Mouse (Mus musculus) MEL (cell line): ENCODE results near the gene Cxcl2. TPM values are rescaled to one million over a fixed set of nuclear protein-coding genes. Genes with fewer than 3 reads are reported as not detected.

Experiments used
- DNase-seq: peaks from one replicate; pipeline ENCODE4 v3.0.0; 2011; ENCODE audit warnings: low read depth, low spot score
- H3K27ac ChIP-seq: 2 replicates; pipeline ENCODE4 v1.5.1; 2012; ENCODE audit warnings: low read depth, mild to moderate bottlenecking, control low read depth, low read length, moderate library complexity; ENCODE audit not compliant: control insufficient read depth
- H3K27me3 ChIP-seq, 2 experiments: fragments of 150-350 bp in 1 of 2; sonication (generic) in 1 of 2; 2 replicates each; pipeline ENCODE4 v1.6.1; 2012; ENCODE audit warnings: low read length in 2 of 2, mild to moderate bottlenecking in 2 of 2, improper control_type of control experiment in 1 of 2, moderate library complexity in 1 of 2; ENCODE audit not compliant: insufficient read depth in 2 of 2, control insufficient read depth in 1 of 2
- H3K36me3 ChIP-seq, 2 experiments: 2 replicates each; pipeline ENCODE4 v1.6.1; 2012 to 2014; ENCODE audit warnings: low read length in 2 of 2, improper control_type of control experiment in 1 of 2, inconsistent platforms in 1 of 2, mild to moderate bottlenecking in 1 of 2; ENCODE audit not compliant: insufficient read depth in 2 of 2, control insufficient read depth in 1 of 2
- H3K4me1 ChIP-seq, 2 experiments: fragments of 150-350 bp in 1 of 2; sonication (generic) in 1 of 2; 2 replicates each; pipeline ENCODE4 v1.6.1; 2012; ENCODE audit warnings: low read length in 2 of 2, improper control_type of control experiment in 1 of 2, mild to moderate bottlenecking in 1 of 2; ENCODE audit not compliant: insufficient read depth in 2 of 2, control insufficient read depth in 1 of 2
- H3K4me3 ChIP-seq, 2 experiments: fragments of 150-350 bp in 1 of 2; sonication (generic) in 1 of 2; 2 replicates each; pipeline ENCODE4 v1.5.1; 2012; ENCODE audit warnings: low read depth in 2 of 2, low read length in 2 of 2, mild to moderate bottlenecking in 2 of 2, moderate library complexity in 2 of 2, control low read depth in 1 of 2, improper control_type of control experiment in 1 of 2; ENCODE audit not compliant: control insufficient read depth in 1 of 2, insufficient read depth in 1 of 2
- H3K79me2 ChIP-seq: 2 replicates; pipeline ENCODE4 v1.6.1; 2012; ENCODE audit warnings: mild to moderate bottlenecking, low read length, moderate library complexity; ENCODE audit not compliant: control insufficient read depth, poor library complexity, insufficient read depth
- H3K9ac ChIP-seq: 2 replicates; pipeline ENCODE4 v1.6.1; 2012; ENCODE audit warnings: low read depth, mild to moderate bottlenecking, control low read depth, low read length, moderate library complexity; ENCODE audit not compliant: control insufficient read depth, poor library complexity, severe bottlenecking
- H3K9me3 ChIP-seq: fragments of 150-350 bp; sonication (generic); replicated peaks from 2 replicates; pipeline ENCODE4 v1.6.1; 2012; ENCODE audit warnings: mild to moderate bottlenecking, low read length, improper control_type of control experiment, moderate library complexity; ENCODE audit not compliant: insufficient read depth
- CHD1 ChIP-seq: IDR thresholded peaks from 2 replicates; pipeline ENCODE4 v1.6.1; 2012; ENCODE audit warnings: low read depth, mild to moderate bottlenecking, inconsistent platforms, low read length, improper control_type of control experiment
- CHD2 ChIP-seq: IDR thresholded peaks from 2 replicates; pipeline ENCODE4 v1.6.1; 2011; ENCODE audit warnings: low read length, improper control_type of control experiment
- E2F4 ChIP-seq: IDR thresholded peaks from 2 replicates; pipeline ENCODE4 v1.6.1; 2011; ENCODE audit warnings: low read depth, low read length, improper control_type of control experiment, borderline replicate concordance
- GATA1 ChIP-seq: IDR thresholded peaks from 2 replicates; pipeline ENCODE4 v1.6.1; 2011; ENCODE audit warnings: low read depth, low read length, improper control_type of control experiment
- HCFC1 ChIP-seq: IDR thresholded peaks from 2 replicates; pipeline ENCODE4 v1.6.1; 2012; ENCODE audit warnings: low read depth, mild to moderate bottlenecking, inconsistent platforms, low read length, improper control_type of control experiment, moderate library complexity
- JUND ChIP-seq: IDR thresholded peaks from 2 replicates; pipeline ENCODE4 v1.6.1; 2011; ENCODE audit warnings: low read depth, mild to moderate bottlenecking, improper control_type of control experiment, low read length
- KAT2A ChIP-seq: conservative IDR thresholded peaks from 2 replicates; pipeline ENCODE4 v1.6.1; 2012; ENCODE audit warnings: low read depth, low read length, improper control_type of control experiment, inconsistent platforms
- MAFK ChIP-seq: IDR thresholded peaks from 2 replicates; pipeline ENCODE4 v1.6.1; 2011; ENCODE audit warnings: low read depth, mild to moderate bottlenecking, low read length, improper control_type of control experiment, borderline replicate concordance
- MAZ ChIP-seq: IDR thresholded peaks from 2 replicates; pipeline ENCODE4 v1.6.1; 2012; ENCODE audit warnings: low read depth, mild to moderate bottlenecking, inconsistent platforms, low read length, improper control_type of control experiment
- MEF2A ChIP-seq: IDR thresholded peaks from 2 replicates; pipeline ENCODE4 v1.6.1; 2014; ENCODE audit warnings: low read depth, mild to moderate bottlenecking, inconsistent platforms, low read length, improper control_type of control experiment; ENCODE audit not compliant: poor library complexity, insufficient replicate concordance, severe bottlenecking; ENCODE audit errors: extremely low read depth
- MXI1 ChIP-seq: IDR thresholded peaks from 2 replicates; pipeline ENCODE4 v1.6.1; 2011; ENCODE audit warnings: mild to moderate bottlenecking, low read depth, low read length, improper control_type of control experiment
- MYB ChIP-seq: IDR thresholded peaks from 2 replicates; pipeline ENCODE4 v1.6.1; 2011; ENCODE audit warnings: mild to moderate bottlenecking, low read depth, low read length, improper control_type of control experiment
- MYC ChIP-seq: IDR thresholded peaks from 2 replicates; pipeline ENCODE4 v1.6.1; 2011; ENCODE audit warnings: low read depth, mild to moderate bottlenecking, low read length, improper control_type of control experiment, moderate library complexity
- NELFE ChIP-seq: IDR thresholded peaks from 2 replicates; pipeline ENCODE4 v1.6.1; 2011; ENCODE audit warnings: low read depth, low read length, improper control_type of control experiment
- NRF1 ChIP-seq: IDR thresholded peaks from 2 replicates; pipeline ENCODE4 v1.6.1; 2014; ENCODE audit warnings: low read depth, mild to moderate bottlenecking, inconsistent platforms, low read length, improper control_type of control experiment, moderate library complexity; ENCODE audit not compliant: poor library complexity, insufficient read depth, severe bottlenecking
- POLR2AphosphoS5 ChIP-seq: IDR thresholded peaks from 2 replicates; pipeline ENCODE4 v1.6.1; 2012; ENCODE audit warnings: low read depth, borderline replicate concordance, mild to moderate bottlenecking, inconsistent platforms, low read length, moderate library complexity, mixed read lengths
- RCOR1 ChIP-seq: IDR thresholded peaks from 2 replicates; pipeline ENCODE4 v1.6.1; 2012; ENCODE audit warnings: low read depth, mild to moderate bottlenecking, inconsistent platforms, low read length, improper control_type of control experiment
- TBP ChIP-seq: IDR thresholded peaks from 2 replicates; pipeline ENCODE4 v1.8.0; 2011; ENCODE audit warnings: low read depth, low read length, improper control_type of control experiment
- USF1 ChIP-seq: IDR thresholded peaks from 2 replicates; pipeline ENCODE4 v1.6.1; 2014; ENCODE audit warnings: low read depth, mild to moderate bottlenecking, inconsistent platforms, low read length, improper control_type of control experiment, moderate library complexity
- USF2 ChIP-seq, 2 experiments: IDR thresholded peaks; 2 replicates each; pipeline ENCODE4 v1.6.1; 2011 to 2012; ENCODE audit warnings: improper control_type of control experiment in 2 of 2, low read length in 2 of 2, borderline replicate concordance in 1 of 2, inconsistent platforms in 1 of 2, low read depth in 1 of 2, mild to moderate bottlenecking in 1 of 2; ENCODE audit not compliant: insufficient read depth in 1 of 2
- ZC3H11A ChIP-seq: IDR thresholded peaks from 2 replicates; pipeline ENCODE4 v1.6.1; 2012; ENCODE audit warnings: low read depth, mild to moderate bottlenecking, inconsistent platforms, low read length, improper control_type of control experiment
- ZNF384 ChIP-seq: IDR thresholded peaks from 2 replicates; pipeline ENCODE4 v1.6.1; 2012; ENCODE audit warnings: low read depth, mild to moderate bottlenecking, inconsistent platforms, low read length, improper control_type of control experiment
- polyA plus RNA-seq, 2 experiments: library from polyadenylated mRNA; stranded (reverse) in 1 of 2; unstranded in 1 of 2; fragments of >175 nt in 1 of 2; fragments of >200 nt in 1 of 2; gene quantifications; 2 replicates each; pipeline versions ENCODE4 v1.2.1 to v1.2.4; 2012; ENCODE audit warnings: low replicate concordance in 2 of 2, low read depth in 1 of 2; ENCODE audit not compliant: insufficient read length in 2 of 2, insufficient read depth in 1 of 2, missing spikeins in 1 of 2
- total RNA-seq: library from RNA; depleted of rRNA; stranded (reverse); fragments of 300-350 nt; gene quantifications from 2 replicates; pipeline ENCODE4 v1.2.3, GENCODE M21; 2012

Gene Cxcl2
- total and polyA plus RNA-seq, 3 experiments, result not detected

DNA sequence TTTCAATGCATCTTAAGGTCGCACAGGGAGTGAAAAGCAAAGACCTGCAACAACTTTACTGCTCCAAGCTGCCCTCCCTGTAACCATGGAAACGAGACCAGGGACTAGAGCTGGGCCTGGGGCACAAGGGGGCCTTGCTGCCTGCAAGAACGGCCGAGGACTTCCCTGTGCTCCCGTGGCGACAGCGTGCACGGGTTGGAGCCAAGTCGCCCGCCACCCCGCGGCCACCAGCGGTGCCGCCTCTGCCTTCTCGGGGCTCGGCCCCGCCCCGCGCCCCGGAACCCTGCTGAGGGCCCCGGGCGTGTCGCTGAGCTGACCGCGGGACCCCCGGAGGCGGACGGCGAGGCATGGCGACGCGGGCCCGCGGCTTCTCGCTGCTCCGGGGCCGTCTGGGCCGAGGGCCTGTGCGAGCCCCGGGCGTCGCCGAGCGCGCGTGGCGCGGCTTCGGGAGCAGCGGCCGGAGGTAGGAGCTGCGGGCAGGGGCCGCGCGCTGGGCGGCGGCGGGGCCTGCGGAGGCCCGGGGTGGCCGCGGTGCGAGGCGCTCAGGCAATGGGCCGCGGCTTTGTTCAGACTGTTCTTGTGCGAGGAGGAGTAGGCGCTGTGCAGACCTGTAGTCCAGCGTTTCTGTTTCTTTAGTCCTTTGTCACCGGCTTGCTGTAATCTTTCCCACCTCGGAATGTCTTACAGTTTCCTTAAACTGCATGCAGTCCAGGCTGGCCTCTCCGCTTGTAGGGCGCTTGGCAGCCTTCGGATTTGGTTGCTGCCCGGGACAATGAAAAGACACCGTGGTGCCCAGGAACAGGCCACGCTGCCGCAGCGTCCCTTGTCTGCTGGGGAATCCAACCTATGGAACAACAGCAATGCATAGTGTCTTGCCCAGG is 27.5 kb downstream of the Cxcl2 start, which contains the start of gene Mthfd2l:
TSS of gene Mthfd2l (plus strand) at position 147 of the 881 bp plus-strand sequence.
- H3K9me3 ChIP-seq, result no peaks in the 10 kb centered on the region
- H3K36me3 ChIP-seq, result no peaks in the 10 kb centered on the region
- H3K79me2 ChIP-seq, result no peaks in the 10 kb centered on the region
- no peaks in the 10 kb centered on the region for H3K4me1 ChIP-seq
- H3K27ac ChIP-seq, result no peak within 1 kb of the TSS
- no peak for DNase-seq
- H3K9ac ChIP-seq, result no peak within 1 kb of the TSS
- H3K4me3 ChIP-seq, result no peak within 1 kb of the TSS
- peaks cover 0 to 3% of the 10 kb centered on the region in 2 experiments; a peak in 2 of 4 replicates for H3K27me3 ChIP-seq
- TF ChIP-seq USF2 (IDR thresholded peaks at IDR 0.05; ENCODE audit: borderline replicate concordance in 1 of 2, insufficient read depth in 1 of 2, low read depth in 1 of 2, low read length in 2 of 2) (no peak), CHD2 (no peak), NRF1 (no peak), USF1 (no peak), JUND (no peak), ZC3H11A (no peak), E2F4 (no peak), TBP (no peak), POLR2AphosphoS5 (no peak), MYB (no peak), MAZ (no peak), NELFE (no peak)

GRCm38 (mm10) chr5:90931911-90932310 is 28.2 kb downstream of the Cxcl2 start:
- Histone ChIP-seq H3K9ac (no peak overlapping the region), H3K27me3 (peaks cover 0 to 5% of the 10 kb centered on the region in 2 experiments; a peak in 2 of 4 replicates)
- no peak for DNase-seq
- TF ChIP-seq KAT2A (no peak), NELFE (no peak), MXI1 (no peak), CHD2 (no peak), GATA1 (no peak), RCOR1 (no peak), JUND (no peak), MEF2A (no peak), ZNF384 (no peak), TBP (no peak), MAFK (no peak), USF1 (no peak), CHD1 (no peak), MYC (no peak), HCFC1 (no peak)
- TF ChIP-seq, all 39 proteins: peak for 0
- no peaks in the 10 kb centered on the region for H3K4me1 ChIP-seq
- H3K4me3 ChIP-seq, result no peak overlapping the region
- H3K27ac ChIP-seq, result no peak overlapping the region
- H3K9me3 ChIP-seq, result no peaks in the 10 kb centered on the region
- H3K36me3 ChIP-seq, result no peaks in the 10 kb centered on the region
- no peaks in the 10 kb centered on the region for H3K79me2 ChIP-seq
